Mouse (Mus musculus): ENCODE results near the gene Rap2a. TPM values are rescaled to one million over a fixed set of nuclear protein-coding genes. Genes with fewer than 3 reads are reported as not detected.

Gene Rap2a
- polyA plus RNA-seq, 1 experiment from 2014 or later: 48.4 TPM

DNA sequence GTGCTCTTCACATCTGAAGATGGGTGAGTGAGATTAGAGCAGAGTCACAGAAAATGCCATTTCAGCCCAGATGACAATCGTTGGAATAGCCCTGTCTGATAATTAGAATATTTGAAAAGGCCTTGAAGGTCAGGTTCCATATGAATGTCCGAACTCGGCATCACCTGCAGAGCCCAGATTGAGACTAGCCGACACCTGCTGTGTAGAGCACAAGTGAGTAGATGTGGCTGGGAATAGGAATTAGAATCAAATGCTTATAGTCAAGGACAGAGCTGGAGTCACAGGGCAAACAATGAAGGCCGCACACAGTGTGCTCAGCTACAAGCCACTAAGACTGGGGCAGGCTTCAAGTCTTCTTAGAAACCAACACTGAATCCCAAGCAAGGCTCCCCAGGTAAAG, 6.3 kb downstream of the Rap2a start:
- no peak for TF ChIP-seq CTCF (IDR thresholded peaks at IDR 0.05)
- no peak for TF ChIP-seq EP300 (IDR thresholded peaks at IDR 0.05)
- WGBS: 88% methylated on average over 5 of the region's 5 CpGs

GRCm38 (mm10) chr14:120496284-120496683, 18.0 kb downstream of the Rap2a start:
- Histone ChIP-seq H3K4me3 (ENCODE audit: low read depth, low read length) (no peak overlapping the region), H3K9me3 (ENCODE audit: low read length) (no peaks in the 10 kb centered on the region), H3K36me3 (ENCODE audit: insufficient read depth, low read length) (0 out of 2 replicates have a peak, but pooled peaks cover 5% of the 10 kb centered on the region), H3K27me3 (replicated peaks; ENCODE audit: insufficient read depth, low read length) (no peaks in the 10 kb centered on the region), H3K9ac (replicated peaks; ENCODE audit: low read depth) (no peak overlapping the region), H3K27ac (ENCODE audit: low read length) (peak overlapping the region; percentile 27; the same call in 1 of the 2 replicates), H3K4me2 (replicated peaks; ENCODE audit: low read depth, low read length) (no peak overlapping the region), H3K4me1 (ENCODE audit: insufficient read depth, low read depth, low read length) (peaks cover 28% of the 10 kb centered on the region; the same call in 1 of the 2 replicates)
- DNase-seq (ENCODE audit: low spot score) (no peak), ATAC-seq (peak; percentile 53; the same call in 1 of the 2 replicates)
- WGBS: 9% methylated on average over 5 of the region's 5 CpGs
- no peak for TF ChIP-seq CTCF (IDR thresholded peaks at IDR 0.05)
- no peak for TF ChIP-seq EP300 (IDR thresholded peaks at IDR 0.05)

More for the DNA sequence above, 6.3 kb downstream of the Rap2a start:
- no peak overlapping the region for H3K9ac ChIP-seq (replicated peaks; ENCODE audit: low read depth)
- no peak for DNase-seq (ENCODE audit: low spot score)
- H3K27me3 ChIP-seq (replicated peaks; ENCODE audit: insufficient read depth, low read length): no peaks in the 10 kb centered on the region
- no peak for ATAC-seq
- H3K4me2 ChIP-seq (replicated peaks; ENCODE audit: low read depth, low read length): no peak overlapping the region
- H3K4me1 ChIP-seq (ENCODE audit: insufficient read depth, low read depth, low read length): peaks cover 4% of the 10 kb centered on the region; the same call in 1 of the 2 replicates
- H3K36me3 ChIP-seq (ENCODE audit: insufficient read depth, low read length): no peaks in the 10 kb centered on the region; the same call in 1 of the 2 replicates
- H3K9me3 ChIP-seq (ENCODE audit: low read length): no peaks in the 10 kb centered on the region; the same call in 1 of the 2 replicates
- H3K27ac ChIP-seq (ENCODE audit: low read length): no peak overlapping the region
- H3K4me3 ChIP-seq (ENCODE audit: low read depth, low read length): no peak overlapping the region

DNA sequence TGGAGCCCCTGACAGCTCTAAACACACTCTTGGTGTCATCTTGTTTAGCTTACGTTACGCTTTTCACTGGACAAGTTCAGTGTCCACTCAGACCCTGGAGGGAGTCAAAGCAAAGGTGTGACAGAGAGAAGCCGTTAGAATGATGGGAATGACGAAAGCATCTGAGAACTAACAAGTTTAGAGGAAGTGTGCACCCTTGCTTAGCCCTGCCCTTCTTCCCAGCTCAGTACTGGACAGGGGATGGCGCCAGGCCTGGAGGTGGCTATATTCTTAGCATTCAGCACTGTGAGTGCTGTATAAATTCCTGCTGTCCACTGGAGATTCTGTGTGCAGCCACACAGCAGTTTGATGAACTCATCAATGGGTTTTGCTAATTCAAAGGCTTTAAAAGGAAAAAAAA, 18.6 kb downstream of the Rap2a start:
- Histone ChIP-seq H3K4me1 (ENCODE audit: insufficient read depth, low read depth, low read length) (peaks cover 28% of the 10 kb centered on the region; the same call in 1 of the 2 replicates), H3K9ac (replicated peaks; ENCODE audit: low read depth) (no peak overlapping the region), H3K36me3 (ENCODE audit: insufficient read depth, low read length) (0 out of 2 replicates have a peak, but pooled peaks cover 8% of the 10 kb centered on the region), H3K4me3 (ENCODE audit: low read depth, low read length) (no peak overlapping the region), H3K27me3 (replicated peaks; ENCODE audit: insufficient read depth, low read length) (no peaks in the 10 kb centered on the region), H3K27ac (ENCODE audit: low read length) (no peak overlapping the region), H3K9me3 (ENCODE audit: low read length) (no peaks in the 10 kb centered on the region), H3K4me2 (replicated peaks; ENCODE audit: low read depth, low read length) (no peak overlapping the region)
- TF ChIP-seq CTCF (IDR thresholded peaks at IDR 0.05): peak; percentile 6; the same call in 1 of the 2 replicates
- no peak for TF ChIP-seq EP300 (IDR thresholded peaks at IDR 0.05)
- DNase-seq (ENCODE audit: low spot score) (no peak), ATAC-seq (no peak)
- WGBS: 55% methylated on average over 5 of the region's 5 CpGs

DNA sequence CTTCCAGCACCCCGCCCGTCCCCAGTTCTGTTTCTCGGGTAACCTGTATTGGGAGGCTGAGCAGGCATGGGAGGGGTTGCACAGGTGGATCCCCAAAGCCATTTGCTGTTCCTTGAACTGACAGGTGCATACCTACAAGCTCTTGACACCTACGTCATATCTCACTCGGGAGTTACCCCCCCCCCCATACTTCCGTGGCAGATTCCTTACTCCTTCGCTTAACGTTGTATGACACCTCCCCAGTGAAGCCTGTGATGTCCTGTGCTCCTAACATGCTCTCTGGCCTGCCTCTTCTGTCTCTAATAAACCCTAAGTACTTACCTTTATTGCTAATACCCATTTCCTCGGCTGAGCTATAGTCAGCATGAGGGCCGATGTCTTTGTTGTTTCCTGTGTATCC, 20.9 kb downstream of the Rap2a start:
- WGBS: 83% methylated on average over 10 of the region's 10 CpGs

DNA sequence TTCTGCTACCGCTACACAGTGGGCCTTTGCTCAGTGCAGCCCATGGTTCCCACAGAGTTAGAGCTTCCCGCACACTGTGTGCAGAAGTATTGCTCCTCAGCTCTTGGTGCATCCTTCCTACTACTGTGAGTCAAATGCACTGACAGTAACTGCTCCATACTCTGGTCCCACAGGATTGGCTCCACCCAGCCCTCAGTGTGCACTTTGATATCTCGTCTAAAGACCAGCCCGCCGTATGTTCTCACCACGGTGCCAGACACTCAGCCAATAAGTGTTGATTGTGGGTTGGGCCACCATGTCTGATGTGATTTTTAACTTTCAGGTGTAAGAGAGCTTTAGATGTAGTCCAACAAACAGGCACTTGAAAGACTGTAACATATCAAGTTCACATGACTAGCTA, 21.4 kb downstream of the Rap2a start:
- H3K4me1 ChIP-seq (ENCODE audit: insufficient read depth, low read depth, low read length): peaks cover 28% of the 10 kb centered on the region; the same call in 1 of the 2 replicates
- no peak for DNase-seq (ENCODE audit: low spot score)
- ATAC-seq: peak; percentile 10; the same call in 1 of the 2 replicates
- H3K9ac ChIP-seq (replicated peaks; ENCODE audit: low read depth): no peak overlapping the region
- no peak overlapping the region for H3K4me3 ChIP-seq (ENCODE audit: low read depth, low read length)
- H3K4me2 ChIP-seq (replicated peaks; ENCODE audit: low read depth, low read length): no peak overlapping the region
- WGBS: 72% methylated on average over 6 of the region's 6 CpGs
- H3K27ac ChIP-seq (ENCODE audit: low read length): 0 out of 2 replicates have a peak overlapping the region, but pooled peaks have one; percentile 7
- no peaks in the 10 kb centered on the region for H3K27me3 ChIP-seq (replicated peaks; ENCODE audit: insufficient read depth, low read length)
- TF ChIP-seq CTCF (IDR thresholded peaks at IDR 0.05): no peak
- no peak for TF ChIP-seq EP300 (IDR thresholded peaks at IDR 0.05)
- H3K9me3 ChIP-seq (ENCODE audit: low read length): no peaks in the 10 kb centered on the region
- 0 out of 2 replicates have a peak, but pooled peaks cover 8% of the 10 kb centered on the region for H3K36me3 ChIP-seq (ENCODE audit: insufficient read depth, low read length)

More for the DNA sequence above, 20.9 kb downstream of the Rap2a start:
- Histone ChIP-seq H3K27ac (ENCODE audit: low read length) (no peak overlapping the region), H3K36me3 (ENCODE audit: insufficient read depth, low read length) (0 out of 2 replicates have a peak, but pooled peaks cover 8% of the 10 kb centered on the region), H3K9me3 (ENCODE audit: low read length) (no peaks in the 10 kb centered on the region), H3K4me1 (ENCODE audit: insufficient read depth, low read depth, low read length) (peaks cover 28% of the 10 kb centered on the region; the same call in 1 of the 2 replicates), H3K4me3 (ENCODE audit: low read depth, low read length) (no peak overlapping the region), H3K4me2 (replicated peaks; ENCODE audit: low read depth, low read length) (no peak overlapping the region), H3K27me3 (replicated peaks; ENCODE audit: insufficient read depth, low read length) (no peaks in the 10 kb centered on the region), H3K9ac (replicated peaks; ENCODE audit: low read depth) (no peak overlapping the region)
- no peak for TF ChIP-seq EP300 (IDR thresholded peaks at IDR 0.05)
- no peak for TF ChIP-seq CTCF (IDR thresholded peaks at IDR 0.05)
- no peak for ATAC-seq
- no peak for DNase-seq (ENCODE audit: low spot score)

- TF ChIP-seq EP300 (IDR thresholded peaks at IDR 0.05) (no peak), CTCF (IDR thresholded peaks at IDR 0.05) (no peak)
- ATAC-seq: no peak; the same call in 1 of the 2 replicates
- no peaks in the 10 kb centered on the region for H3K9me3 ChIP-seq (ENCODE audit: low read length)
- H3K4me3 ChIP-seq (ENCODE audit: low read depth, low read length): no peak overlapping the region
- no peak overlapping the region for H3K9ac ChIP-seq (replicated peaks; ENCODE audit: low read depth)
- 0 out of 2 replicates have a peak overlapping the region, but pooled peaks have one; percentile 7 for H3K27ac ChIP-seq (ENCODE audit: low read length)
- 69% methylated on average over 12 of the region's 12 CpGs for WGBS
- no peaks in the 10 kb centered on the region for H3K27me3 ChIP-seq (replicated peaks; ENCODE audit: insufficient read depth, low read length)
- H3K4me1 ChIP-seq (ENCODE audit: insufficient read depth, low read depth, low read length): peaks cover 24% of the 10 kb centered on the region; the same call in 1 of the 2 replicates
- no peak overlapping the region for H3K4me2 ChIP-seq (replicated peaks; ENCODE audit: low read depth, low read length)
- H3K36me3 ChIP-seq (ENCODE audit: insufficient read depth, low read length): 0 out of 2 replicates have a peak, but pooled peaks cover 8% of the 10 kb centered on the region
- DNase-seq (ENCODE audit: low spot score): peak; percentile 47
Observed at GRCm38 (mm10) chr14:120500021-120500560, 21.8 kb downstream of the Rap2a start.
